Mouse (Mus musculus): ENCODE measurements around the gene Gm11444.

- TF ChIP-seq POLR2A (IDR thresholded peaks at IDR 0.05; ENCODE audit: control insufficient read depth, low read depth, low read length) (no peak), CTCF (IDR thresholded peaks at IDR 0.05; ENCODE audit: control insufficient read depth, insufficient read depth, insufficient replicate concordance, low read depth, low read length) (no peak)
Measured at GRCm38 (mm10) chr11:85841211-85841681, 8.9 kb downstream of the Gm11444 start.

Data from testis, adult 2 months (tissue).